Mouse (Mus musculus) spleen, adult 2 months (tissue): ENCODE data around the gene Cntnap4.

Experiments
- CTCF ChIP-seq: fragments of 200-500 bp; IDR thresholded peaks from 2 replicates; pipeline ENCODE4 v1.5.1; 2011; ENCODE audit warnings: mild to moderate bottlenecking, inconsistent platforms; ENCODE audit not compliant: insufficient read depth, insufficient read length, insufficient replicate concordance; ENCODE audit errors: extremely low read depth
- POLR2A ChIP-seq: fragments of 200-500 bp; IDR thresholded peaks from 2 replicates; pipeline ENCODE4 v1.6.1; 2011; ENCODE audit warnings: low read depth, low read length, inconsistent platforms

- TF ChIP-seq CTCF (no peak), POLR2A (no peak)
Measured at GRCm38 (mm10) chr8:112653994-112654393, 84.2 kb downstream of the Cntnap4 start.
